Mouse (Mus musculus): Measurements from ENCODE around the gene Cfap298.

DNA sequence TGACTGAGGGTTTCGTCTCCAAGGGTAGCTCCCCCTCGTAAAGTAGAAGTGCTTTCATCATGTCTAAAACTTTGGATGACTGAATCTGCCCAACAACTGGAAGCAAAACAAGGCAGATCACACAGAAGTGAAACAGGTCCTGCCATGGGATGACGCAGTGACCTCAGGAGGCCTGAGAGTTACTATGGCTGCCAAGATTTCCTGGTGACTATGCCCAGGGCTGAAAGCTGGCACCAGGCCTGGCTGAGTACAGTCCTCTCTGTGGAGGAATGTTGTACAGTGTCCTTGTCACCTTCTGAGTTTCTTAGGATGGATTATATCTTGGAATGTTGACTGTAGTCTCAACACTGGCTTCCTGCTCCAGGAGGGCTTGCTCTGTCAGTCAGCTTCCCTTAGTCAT, 37.3 kb downstream of the Cfap298 start:
- no peak for TF ChIP-seq CTCF (IDR thresholded peaks at IDR 0.05)
- TF ChIP-seq EP300 (IDR thresholded peaks at IDR 0.05): no peak

Data from lung, postnatal 0 days (tissue).